Mouse (Mus musculus): ENCODE results near the gene Oaz2.
"Not testable (repeated sequence)": the region's sequence is repeated elsewhere in the genome, so short reads cannot be mapped to it uniquely, and the experiment has no call there.

The Oaz2 gene

DNA sequence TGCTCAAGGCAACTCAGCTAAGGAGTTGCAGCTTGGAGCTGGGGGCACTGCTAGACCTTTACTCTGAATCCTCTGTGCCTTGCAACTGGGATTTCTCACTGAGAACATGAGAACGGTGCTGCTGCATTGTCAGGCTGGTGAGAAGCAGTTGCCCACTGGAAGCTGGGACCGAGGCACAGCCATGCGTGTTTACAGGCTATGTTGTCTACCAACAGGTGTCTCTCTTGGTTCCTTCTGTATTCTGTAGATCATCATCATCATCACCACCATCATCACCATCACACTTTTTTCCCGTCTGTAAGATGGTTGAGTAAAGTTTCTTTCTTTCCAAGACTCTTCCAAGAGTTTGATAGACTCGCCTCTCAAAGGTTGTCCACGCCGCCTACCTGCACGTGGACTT is at the start of gene Oaz2:
TSS of gene Oaz2 (plus strand) at position 301 of the 400 bp plus-strand sequence.
- DNase-seq (ENCODE audit: low spot score) = no peak

DNA sequence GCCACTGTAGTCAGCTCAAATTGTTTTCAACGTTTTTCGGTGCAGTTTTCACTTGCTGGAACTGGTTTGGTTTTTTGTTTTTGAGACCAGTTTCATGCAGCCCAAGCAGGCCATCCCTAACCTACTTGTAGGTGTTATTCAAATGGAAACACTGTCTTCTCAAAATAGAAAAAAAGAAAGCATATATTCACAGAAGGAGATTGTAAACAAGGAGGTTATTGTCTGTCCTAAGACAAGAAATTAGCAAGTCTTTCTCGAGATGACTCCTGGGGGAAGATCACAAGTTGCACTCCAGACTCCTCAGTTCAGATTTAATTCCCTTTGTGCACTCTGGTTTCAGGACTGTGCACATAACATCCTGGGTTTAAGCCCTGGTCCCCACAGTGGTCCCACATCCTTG is 48.5 kb upstream of the Oaz2 start:
- DNase-seq (ENCODE audit: low spot score) = no peak

DNA sequence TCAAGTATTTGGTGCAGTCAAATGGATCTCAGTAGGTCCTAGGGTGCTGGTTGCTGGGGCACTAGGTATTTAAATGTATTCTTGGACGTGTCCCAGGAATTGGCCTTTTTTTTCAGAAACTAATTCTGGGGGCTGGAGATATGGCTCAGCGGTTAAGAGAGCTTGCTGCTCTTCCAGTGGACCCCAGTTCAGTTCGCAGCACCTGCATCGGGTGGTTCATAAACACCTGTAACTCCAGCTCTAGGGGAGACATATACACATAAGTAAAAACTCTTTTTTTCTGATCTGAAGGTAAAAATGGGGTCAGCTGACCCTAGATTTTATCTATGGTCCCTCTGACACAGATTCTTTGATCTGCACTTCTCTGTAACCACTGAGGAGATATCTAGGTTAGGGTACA is 46.6 kb upstream of the Oaz2 start:
- no peak for DNase-seq (ENCODE audit: low spot score)

DNA sequence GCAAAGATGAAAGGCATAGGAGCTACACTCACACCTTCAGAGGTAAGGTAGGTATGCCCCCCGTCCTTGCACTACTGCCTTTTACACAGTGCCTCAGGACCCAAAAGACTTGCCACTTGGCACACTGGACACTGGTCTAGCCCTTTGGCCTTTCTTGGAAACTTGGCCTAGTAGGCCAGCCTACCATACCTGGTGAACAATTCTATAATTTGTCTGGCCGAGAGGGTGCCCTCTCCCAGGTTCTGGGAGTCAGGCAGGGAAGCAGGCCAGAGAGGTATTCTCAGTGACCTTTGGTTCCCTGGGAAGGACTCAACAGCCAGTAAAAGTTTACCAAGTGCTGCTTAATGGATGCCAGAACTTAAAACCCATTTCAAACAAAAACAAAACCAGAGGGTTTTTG is 46.1 kb upstream of the Oaz2 start:
- no peak for DNase-seq (ENCODE audit: low spot score)

DNA sequence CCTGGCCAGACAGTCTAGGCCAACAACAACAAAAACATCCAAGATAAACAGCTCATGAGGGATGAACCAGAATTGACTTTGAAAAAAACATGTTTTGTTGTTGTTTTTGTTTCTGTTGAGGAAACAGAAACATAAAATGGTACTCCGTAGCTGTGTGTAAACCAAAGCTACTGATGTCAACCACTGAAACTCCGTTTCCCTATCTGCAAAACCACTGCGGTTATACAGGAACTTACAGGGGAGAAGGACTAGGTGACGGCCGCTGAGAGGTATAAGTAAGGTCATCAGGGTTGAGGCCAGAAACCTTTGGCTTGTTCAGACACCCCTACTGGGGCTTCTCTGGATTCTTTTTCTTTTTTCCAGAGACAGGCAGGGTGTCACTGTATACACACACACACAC is 45.0 kb upstream of the Oaz2 start:
- DNase-seq (ENCODE audit: low spot score) = no peak

DNA sequence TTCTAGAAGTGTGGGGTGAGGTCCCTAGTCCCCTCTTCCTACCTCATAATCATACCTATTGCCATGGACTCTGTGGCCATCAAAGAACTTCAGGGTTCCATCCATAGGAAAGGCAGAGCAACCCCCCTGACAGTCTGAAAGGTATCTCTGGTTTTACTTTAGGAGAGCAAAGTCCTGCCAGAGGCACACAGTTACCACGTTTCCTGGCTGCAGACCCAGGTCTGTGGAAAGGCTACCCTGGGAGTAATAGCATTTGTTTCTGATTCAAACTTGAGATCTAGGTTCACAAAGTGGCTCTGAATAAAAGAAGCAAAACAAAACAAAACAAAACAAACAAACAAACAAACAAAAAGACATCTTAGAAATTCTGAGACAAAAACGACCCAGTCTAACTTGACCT is 43.5 kb upstream of the Oaz2 start:
- DNase-seq (ENCODE audit: low spot score) = no peak

DNA sequence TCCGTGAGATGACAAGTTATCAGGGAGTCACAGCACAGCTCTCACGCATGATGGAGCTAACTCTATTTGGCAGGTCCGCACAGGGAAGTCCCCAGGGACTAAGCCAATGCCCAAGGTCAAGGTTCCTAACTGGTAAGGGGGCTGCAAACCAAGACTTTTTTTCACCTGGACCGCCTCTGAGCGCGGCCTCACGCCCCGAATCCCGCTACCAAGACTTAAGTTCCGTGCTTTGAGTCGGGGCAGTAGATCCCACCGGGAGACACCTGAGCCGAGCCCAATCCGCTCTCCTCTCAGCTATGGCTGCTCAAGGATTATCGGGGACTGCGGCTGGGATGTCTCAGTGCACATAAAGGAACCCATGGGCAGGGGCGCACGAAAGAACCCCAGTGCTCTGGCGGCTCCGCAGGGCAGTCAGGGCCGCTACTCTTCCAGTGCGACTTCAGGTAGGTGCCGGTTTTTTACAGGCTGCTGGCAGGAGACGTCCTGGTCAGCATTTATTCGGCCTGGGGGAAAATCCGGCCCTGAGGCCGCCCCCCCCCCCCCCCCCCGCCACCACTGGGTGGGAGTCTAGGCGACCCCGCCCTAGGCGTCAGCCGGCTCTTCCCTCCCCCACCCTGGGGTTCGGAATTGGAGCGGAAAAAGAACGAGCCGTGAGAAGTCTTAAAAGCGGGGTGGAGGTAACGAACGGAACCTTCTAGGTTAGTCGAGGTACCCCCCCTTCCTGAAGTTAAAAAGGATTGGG is 38.6 kb upstream of the Oaz2 start, which contains the start of gene Rbpms2:
TSS of gene Rbpms2 (plus strand) at position 624 of the 742 bp plus-strand sequence.
- DNase-seq (ENCODE audit: low spot score) = peak; percentile 43

DNA sequence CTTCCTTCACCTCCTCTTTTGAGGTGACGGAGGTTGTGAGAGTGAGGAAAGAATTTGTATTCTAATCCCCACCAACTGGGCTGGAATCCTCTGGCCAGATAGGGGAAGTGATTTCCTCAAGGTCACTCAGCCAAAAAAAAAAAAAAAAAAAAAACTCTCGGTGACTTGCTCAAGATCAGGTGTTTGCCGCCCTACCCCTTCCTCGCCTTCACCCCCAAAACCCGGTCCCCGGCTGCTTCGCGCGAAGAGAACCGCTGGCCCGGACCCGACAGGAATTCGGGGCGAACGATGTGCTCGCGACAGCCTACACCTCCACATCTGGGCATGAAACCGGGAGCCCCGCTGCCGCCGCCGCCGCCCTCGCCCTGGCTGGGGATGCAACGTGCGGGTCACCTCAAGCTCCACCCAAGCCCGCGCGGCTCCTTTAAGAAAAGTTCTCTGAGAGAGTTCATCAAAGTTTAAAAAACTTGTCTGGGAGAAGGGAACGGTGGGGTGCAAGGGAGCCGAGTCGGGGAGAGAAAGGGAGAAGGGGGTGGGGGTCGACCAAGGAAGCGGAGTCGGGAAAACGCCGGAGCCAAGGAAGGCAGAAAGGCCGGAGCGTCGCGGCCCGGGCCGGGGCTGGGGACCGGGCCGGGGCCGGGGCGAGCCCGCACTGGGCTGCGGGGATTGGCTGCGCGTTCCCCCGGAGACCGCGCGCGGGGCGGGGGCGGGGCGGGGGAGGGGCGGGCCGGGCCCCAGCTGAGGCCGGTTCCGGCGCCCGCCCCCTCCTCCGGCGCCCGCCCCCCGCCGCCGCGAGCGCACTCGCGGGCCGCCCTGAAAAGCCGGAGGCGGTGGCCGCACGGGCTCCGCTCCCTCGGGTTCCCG is 37.8 kb upstream of the Oaz2 start:
- peak; percentile 42 for DNase-seq (ENCODE audit: low spot score)

DNA sequence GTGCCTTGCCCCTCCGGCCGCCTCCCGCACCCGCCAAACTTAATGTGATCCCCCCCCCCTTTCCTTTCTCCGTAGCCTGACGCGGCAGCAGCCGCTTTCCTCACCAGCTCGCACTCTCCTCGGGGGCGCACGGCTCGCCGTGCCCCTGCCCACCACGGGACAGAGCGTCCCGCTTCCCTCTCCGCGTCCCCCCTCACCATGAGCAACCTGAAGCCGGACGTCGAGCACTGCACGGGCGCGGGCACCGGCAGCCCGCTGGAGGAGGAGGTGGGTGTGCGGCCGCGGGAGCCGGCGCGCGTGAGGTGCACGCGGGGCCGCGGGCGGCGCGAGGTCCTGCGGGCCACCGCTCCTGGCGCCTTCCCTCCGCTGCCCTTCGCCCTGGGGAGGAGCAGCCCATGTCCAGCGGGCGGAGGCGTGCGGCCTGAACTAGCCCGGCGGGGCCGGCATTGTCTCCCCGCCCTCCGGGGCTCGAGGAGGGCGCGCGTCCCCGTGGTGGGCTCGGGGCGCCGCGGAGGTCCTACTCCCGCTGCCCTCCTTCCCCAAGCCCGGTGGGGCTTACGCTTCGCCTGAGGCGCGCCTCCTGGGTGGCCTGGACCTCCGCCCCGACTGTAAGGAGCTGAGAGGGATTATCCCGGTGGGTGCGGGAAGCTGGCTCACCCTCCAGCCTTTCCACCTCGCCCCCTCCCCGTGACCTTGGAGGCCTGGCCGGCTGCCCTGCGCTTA is 37.0 kb upstream of the Oaz2 start:
- no peak for DNase-seq (ENCODE audit: low spot score)

DNA sequence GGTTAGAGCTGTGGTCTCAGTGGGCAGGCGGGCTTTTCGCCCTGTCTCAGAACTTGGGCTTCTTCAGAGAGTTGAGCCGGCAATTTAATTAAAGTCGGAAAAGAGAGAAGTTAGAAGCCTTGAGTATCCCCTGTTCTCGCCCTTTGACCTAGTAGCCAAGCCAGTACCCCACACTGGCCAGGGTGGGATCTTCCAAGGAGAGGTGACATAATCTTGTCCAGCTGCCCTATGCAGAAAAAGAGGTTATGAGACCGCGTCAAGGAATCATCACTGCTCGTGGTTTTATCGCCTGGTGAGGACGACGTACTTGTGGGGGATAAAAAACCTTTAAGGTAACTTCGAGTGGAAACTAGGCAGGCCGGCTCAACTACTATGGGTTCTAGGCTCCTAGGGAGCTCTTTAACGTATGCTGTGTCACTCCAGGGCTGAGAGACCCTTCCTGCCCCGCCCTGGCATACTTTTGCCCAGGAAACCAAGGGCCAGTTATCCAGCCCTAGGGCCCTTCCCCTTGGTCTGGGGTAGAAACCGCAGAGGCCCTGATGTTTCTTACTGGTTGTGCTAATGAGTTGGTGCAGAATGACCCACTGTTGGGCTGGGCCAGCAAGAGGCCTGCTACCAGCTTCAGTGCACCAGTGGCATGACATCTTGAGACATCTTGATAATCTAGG is 36.3 kb upstream of the Oaz2 start:
- DNase-seq (ENCODE audit: low spot score) = no peak

DNA sequence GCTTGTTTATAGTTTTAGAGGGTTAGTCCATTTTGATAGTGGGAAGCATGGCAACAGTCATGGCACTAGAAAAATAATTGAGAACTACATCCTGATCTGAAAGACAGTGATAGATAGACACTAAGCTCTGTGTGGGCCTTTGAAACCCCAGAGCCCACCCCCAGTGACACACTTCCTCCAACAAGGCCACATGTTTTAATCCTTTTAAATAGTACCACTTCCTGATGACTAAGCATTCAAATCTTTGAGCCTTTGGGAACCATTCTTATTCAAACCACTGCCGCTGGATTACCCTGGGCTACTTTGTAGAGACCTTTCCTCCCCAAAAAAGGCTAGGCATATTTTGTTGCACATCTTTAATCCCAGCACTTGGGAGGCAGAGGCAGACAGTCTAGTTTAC is 32.0 kb upstream of the Oaz2 start:
- no peak for DNase-seq (ENCODE audit: low spot score)

DNA sequence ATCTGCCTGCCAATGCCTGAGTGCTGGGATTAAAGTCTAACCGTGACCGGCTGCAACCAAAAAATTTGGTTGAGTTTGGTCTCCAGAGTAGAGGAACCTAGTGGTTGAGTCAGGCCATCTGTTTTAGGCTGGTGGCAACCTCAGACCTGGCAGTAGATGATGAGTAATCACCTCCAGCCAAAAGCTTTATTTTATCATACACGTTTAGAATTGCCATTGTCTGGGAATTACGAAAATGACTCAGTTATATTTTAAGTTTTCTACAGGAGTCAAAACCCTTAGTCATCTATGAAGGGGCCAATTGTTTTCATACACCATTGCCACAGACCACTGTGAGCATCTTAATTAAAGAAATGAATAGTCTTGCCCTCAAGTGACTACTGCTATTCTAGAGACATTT is 30.9 kb upstream of the Oaz2 start:
- no peak for DNase-seq (ENCODE audit: low spot score)

DNA sequence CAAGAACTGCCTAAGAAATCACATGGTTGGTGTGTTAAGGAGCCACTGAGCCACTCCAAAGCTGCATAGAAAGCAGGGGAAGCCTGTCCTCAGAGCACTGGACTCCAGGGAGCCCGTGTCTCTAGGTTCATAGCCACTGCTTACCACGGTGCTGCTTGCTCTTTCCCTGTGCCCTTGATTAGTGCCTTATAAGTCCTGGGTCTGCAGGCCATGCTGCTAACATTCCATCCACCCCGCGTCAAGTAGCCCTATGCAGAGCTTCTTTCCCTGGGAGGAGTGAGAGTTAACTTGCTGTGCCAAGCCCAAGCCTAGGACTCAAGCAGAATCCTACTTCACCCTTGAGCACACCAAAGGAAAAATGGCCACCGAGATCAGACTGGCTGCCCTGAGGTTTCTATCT is 28.7 kb upstream of the Oaz2 start:
- no peak for DNase-seq (ENCODE audit: low spot score)

DNA sequence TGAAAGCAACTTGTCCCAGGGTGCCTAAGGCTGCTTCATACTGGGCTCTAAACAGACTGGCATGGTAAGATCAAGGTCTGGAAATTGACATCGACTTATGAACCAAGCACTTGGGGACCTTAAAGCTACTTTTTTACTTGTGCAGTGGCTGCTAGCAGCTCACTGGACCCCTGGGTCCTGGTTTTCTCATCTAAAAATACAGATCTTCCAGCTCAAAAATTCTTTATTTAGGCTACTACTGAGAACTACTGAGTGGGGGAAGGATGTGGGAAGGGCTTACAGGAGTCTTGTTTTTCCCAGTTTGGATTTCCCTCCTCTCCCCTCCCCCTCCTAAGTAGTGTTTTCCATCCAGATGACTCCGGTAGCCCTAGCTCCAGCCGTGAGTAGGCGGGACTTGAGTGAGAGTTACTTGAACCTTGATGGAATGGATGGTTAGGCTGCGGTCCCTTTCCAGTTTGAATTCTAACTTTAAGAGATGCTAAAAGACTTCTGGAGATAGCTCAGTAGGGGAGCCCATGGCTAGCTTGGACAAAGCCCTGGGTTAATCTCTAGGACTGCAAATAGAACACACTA is 26.9 kb upstream of the Oaz2 start:
- DNase-seq (ENCODE audit: low spot score) = no peak

DNA sequence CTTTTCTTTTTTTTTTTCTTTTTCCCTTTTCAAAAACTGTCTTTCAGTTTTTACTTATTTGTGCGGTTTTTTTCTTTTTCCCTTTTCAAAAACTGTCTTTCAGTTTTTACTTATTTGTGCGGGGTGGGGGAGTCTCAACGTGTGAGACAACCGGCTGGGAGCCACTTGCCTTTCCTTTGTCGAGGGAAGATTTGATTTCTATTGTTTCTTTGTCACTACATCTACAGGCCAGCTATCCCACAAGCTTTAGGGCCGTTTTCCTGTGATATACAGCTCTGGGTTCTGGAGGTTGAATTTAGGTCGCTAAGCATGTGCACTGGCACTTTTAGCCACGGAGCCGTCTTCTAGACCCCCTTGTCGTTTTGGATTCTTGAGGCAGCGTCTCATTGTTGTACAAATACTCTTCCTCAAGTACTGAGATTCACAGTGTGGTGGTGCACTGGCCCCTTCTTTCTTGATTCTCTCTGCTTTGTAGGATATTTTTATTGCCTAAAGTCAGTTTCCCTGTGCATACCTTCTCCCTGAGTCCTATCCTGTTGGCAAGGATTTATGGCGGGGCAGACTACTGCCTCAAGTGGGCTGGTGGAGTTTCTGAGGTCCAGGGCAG is 26.3 kb upstream of the Oaz2 start:
- DNase-seq (ENCODE audit: low spot score) = no peak

DNA sequence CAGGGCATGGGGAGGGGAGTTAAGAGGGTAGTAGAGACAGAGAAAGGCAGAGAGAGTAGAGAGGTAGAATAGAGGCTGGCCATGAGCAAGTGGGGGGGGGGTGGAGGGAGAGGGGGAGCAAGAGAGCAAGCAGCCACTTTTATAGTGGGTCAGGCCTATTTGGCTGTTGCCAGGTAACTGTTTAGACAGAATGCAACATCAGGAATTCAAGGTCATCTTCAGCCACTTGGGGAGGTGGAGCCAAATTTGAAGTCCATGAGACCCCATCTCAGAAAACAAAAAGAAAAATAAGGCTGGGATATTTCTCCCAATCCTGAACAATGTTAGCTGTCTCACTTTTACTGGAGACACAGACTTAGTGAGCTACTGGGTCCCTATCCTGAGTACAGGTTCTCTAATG is 25.3 kb upstream of the Oaz2 start:
- no peak for DNase-seq (ENCODE audit: low spot score)

DNA sequence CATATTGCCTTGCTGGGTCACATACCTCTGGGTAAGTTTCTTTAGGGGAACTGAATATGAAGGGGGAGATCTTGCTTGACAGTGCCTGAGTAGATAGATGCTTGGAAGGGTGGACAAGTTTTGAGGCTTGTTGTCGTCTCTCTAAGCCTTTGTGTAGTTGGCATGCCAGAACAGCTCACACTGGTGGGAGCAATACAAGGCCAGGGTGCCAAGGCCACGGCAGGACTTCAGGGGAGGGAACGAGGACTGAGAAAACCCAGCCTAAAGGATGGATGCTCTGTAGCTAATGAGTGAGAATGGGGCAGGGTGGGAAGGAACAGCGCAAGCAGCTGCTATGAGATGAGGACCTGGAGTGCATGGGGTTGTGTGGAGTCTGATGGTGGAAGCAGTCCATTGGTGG is 22.8 kb upstream of the Oaz2 start:
- no peak for DNase-seq (ENCODE audit: low spot score)

DNA sequence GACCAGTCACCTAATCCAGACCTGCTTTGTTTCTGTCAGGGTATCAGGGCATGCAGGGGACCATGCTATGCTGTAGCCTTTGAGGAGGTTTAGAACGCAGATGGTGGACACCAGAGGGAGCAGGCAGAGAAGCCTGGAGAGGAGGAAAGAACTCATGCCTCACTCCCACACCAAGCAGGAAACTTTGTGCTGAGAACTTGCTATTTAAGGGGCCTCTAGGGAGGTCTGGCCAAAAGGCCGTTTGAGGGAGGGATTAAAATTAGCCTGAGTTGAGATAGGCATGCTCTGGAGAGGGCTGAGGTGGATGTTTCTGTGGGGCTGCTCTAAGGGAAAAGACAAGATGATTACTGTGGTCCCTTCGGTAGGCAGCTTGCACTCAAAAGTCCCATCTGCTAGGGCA is 21.8 kb upstream of the Oaz2 start:
- DNase-seq (ENCODE audit: low spot score) = no peak

DNA sequence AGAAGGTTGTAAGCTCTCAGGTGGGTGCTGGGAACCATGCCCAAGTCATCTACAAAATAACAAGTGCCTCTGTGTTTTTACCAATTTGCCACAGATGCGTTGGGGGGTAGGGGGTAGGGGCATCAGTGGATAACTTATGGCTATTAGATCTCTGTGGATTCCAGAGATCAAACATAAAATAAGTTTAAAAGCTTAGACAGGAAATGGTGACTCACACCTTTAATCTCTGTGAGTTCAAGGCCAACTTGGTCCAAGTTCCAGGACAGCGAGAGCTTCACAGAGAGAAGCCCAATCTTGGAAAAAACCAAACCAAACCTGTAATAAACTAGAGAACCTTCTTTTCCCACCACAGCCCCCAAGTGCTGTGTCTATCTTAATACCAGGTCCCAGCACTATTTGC is 21.0 kb upstream of the Oaz2 start:
- no peak for DNase-seq (ENCODE audit: low spot score)

DNA sequence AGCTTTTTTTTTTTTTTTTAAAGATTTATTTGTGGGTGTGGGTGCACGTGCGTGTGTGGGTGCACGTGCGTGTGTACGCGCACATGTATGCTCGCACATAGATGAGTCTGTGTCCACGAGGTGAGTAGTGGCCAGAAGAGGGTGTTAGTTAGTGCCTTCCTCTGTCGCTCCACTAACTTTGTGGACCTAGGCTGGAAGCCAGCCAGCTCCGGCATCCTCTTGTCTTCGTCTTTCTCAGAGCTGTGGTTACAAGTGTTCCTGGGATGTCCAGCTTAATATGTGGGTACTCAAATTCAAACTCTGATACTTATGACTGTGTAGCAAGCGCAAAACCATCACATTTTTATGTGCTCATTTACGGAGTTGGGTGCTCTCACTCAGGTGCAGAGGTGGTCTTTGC is 19.1 kb upstream of the Oaz2 start:
- no peak for DNase-seq (ENCODE audit: low spot score)

DNA sequence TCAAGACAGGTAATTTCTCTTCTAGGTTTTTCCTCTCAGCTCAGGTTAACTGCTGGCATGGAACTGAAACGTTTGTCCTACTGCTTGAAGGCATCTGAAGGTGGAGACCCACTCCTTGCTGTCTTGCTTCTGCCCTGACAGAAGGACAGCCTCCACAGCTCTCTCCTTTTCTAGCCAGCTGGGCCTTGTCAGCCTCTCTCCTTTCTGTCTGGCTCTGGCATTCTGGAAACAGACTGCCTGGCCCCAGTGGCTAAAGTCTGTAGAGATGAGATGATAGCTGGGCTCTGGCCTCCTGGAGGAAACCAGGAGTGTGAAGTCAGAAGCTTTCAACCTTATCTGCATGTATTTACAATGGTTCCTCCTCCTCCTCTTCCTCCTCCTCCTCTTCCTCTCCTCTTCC is 17.8 kb upstream of the Oaz2 start:
- DNase-seq (ENCODE audit: low spot score) = peak; percentile 39

DNA sequence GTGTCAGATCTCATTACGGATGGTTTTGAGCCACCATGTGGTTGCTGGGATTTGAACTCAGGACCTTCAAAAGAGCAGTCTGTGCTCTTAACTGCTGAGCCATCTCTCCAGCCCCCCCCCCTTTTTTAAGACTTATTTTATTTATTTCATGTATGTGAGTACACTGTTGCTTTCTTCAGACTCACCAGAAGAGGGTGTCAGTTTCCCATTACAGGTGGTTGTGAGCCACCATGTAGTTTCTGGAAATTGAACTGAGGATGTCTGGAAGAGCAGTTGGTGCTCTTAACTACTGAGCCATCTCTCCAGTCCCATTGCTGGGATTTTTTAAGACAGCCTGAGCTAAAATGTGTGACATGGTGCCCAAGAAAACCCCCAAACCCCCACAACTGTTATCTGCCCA is 15.8 kb upstream of the Oaz2 start:
- DNase-seq (ENCODE audit: low spot score) = not testable (repeated sequence)
